Comparison of ENCODE assay signal across 7 mouse cellular contexts in genomic region chr1:57377376-57378341, GRCm38 (mm10). TPM values are rescaled to one million over a fixed set of nuclear protein-coding genes. Genes with fewer than 3 reads are reported as not detected.
DNase-seq lines count a peak whose midpoint lies in the region; ATAC-seq lines count a peak whose summit lies in the region.

Gene 1700066M21Rik, plus strand, starts transcription at chr1:57377620.

- under 1% methylated on average over 81 of the region's 81 CpGs for WGBS in intestine, embryonic 15.5 days
- under 1% methylated on average over 81 of the region's 81 CpGs for WGBS in midbrain, embryonic 10.5 days

- peak within 1 kb of the TSS; percentile 79 for H3K4me3 ChIP-seq in intestine, embryonic 15.5 days (replicated peaks)
- peak within 1 kb of the TSS; percentile 95 for H3K4me3 ChIP-seq in midbrain, embryonic 10.5 days

- peak; percentile 95 to 97 for DNase-seq in adrenal gland, adult (ENCODE audit: inconsistent age in 2 of 2, low spot score in 1 of 2)
- peak; percentile 94 for DNase-seq in embryo, embryonic 10.5 days (ENCODE audit: low spot score)
- peak; percentile 93 for DNase-seq in gastrocnemius, postnatal 25 days
- DNase-seq in left cerebral cortex, postnatal 25 days (ENCODE audit: low spot score in 2 of 2), result peak; percentile 95 to 96
- DNase-seq in midbrain, embryonic 10.5 days (ENCODE audit: low spot score), result peak; percentile 97
- peak; percentile 90 for DNase-seq in right cerebral cortex, postnatal 4 days

- no peaks in the 10 kb centered on the region for H3K4me1 ChIP-seq in intestine, embryonic 15.5 days (replicated peaks)
- H3K4me1 ChIP-seq in midbrain, embryonic 10.5 days, result peaks cover 16% of the 10 kb centered on the region

- no peaks in the 10 kb centered on the region for H3K9me3 ChIP-seq in intestine, embryonic 15.5 days
- no peaks in the 10 kb centered on the region for H3K9me3 ChIP-seq in midbrain, embryonic 10.5 days (replicated peaks)

- intact Hi-C loops in left cerebral cortex, postnatal 25 days (cut with DNase I), result no loop called here

- H3K27me3 ChIP-seq in intestine, embryonic 15.5 days (replicated peaks), result no peaks in the 10 kb centered on the region
- H3K27me3 ChIP-seq in midbrain, embryonic 10.5 days (ENCODE audit: low read depth, poor library complexity, severe bottlenecking), result no peaks in the 10 kb centered on the region

- peak within 1 kb of the TSS; percentile 61 for H3K27ac ChIP-seq in intestine, embryonic 15.5 days
- H3K27ac ChIP-seq in midbrain, embryonic 10.5 days (replicated peaks), result peak within 1 kb of the TSS; percentile 93

- peak within 1 kb of the TSS; percentile 76 for H3K4me2 ChIP-seq in intestine, embryonic 15.5 days (replicated peaks)

- no peaks in the 10 kb centered on the region for H3K36me3 ChIP-seq in intestine, embryonic 15.5 days
- peaks cover 4% of the 10 kb centered on the region; the same call in 1 of the 2 replicates for H3K36me3 ChIP-seq in midbrain, embryonic 10.5 days

- H3K9ac ChIP-seq in intestine, embryonic 15.5 days, result peak within 1 kb of the TSS; percentile 70

- peak; percentile 98 for ATAC-seq in intestine, embryonic 15.5 days

RNA-seq across cellular contexts. Expression of gene 1700066M21Rik, which starts in this region (rescaled TPM):
- total RNA-seq in gastrocnemius, postnatal 25 days (2021), result 1 to 10 TPM; 2.3 to 2.5 TPM
- polyA plus RNA-seq in intestine, embryonic 15.5 days (2015; fragmentation: Nextera tagmentation; extraction: Ambion mirVana), result 10.1 and 12.7 TPM in 2 replicates
- total RNA-seq in left cerebral cortex, postnatal 25 days (2021), result 10 to 100 TPM; 21.6 to 24.6 TPM
- polyA plus RNA-seq in midbrain, embryonic 10.5 days (2016; fragmentation: Nextera tagmentation; extraction: Ambion mirVana), result 9.3 and 9.7 TPM in 2 replicates

Comparison
In these comparisons a context has a peak if more than half of its experiments do, and no peak if none do; other contexts are left out.
1. Peak in every context shown above with its lines: DNase-seq, ATAC-seq, H3K4me3 ChIP-seq and H3K27ac ChIP-seq.
2. RNA of gene 1700066M21Rik (total RNA-seq): 21.6 to 24.6 TPM in left cerebral cortex, postnatal 25 days; 2.3 to 2.5 TPM in gastrocnemius, postnatal 25 days; every median in the first group is over 4 times any median in the second.